Mouse (Mus musculus) hindbrain, embryonic 12.5 days (tissue): ENCODE results near the gene Mapkap1. TPM values are rescaled to one million over a fixed set of nuclear protein-coding genes. Genes with fewer than 3 reads are reported as not detected.

Source experiments
- ATAC-seq: fragments of 200-750 bp; cut with Nextera tagmentation; 2 replicates; pipeline ENCODE4 v1.8.0; 2017; ENCODE audit warnings: moderate TSS enrichment; ENCODE audit not compliant: low FRiP score
- H3K27ac ChIP-seq: fragments of 300-500 bp; sonication (generic); 2 replicates; pipeline ENCODE4 v1.5.1; 2016; ENCODE audit warnings: mild to moderate bottlenecking
- H3K27me3 ChIP-seq: fragments of 300-500 bp; sonication (generic); 2 replicates; pipeline ENCODE4 v1.6.1; 2016; ENCODE audit warnings: mild to moderate bottlenecking
- H3K36me3 ChIP-seq: fragments of 300-500 bp; sonication (generic); 2 replicates; pipeline ENCODE4 v1.6.1; 2016; ENCODE audit warnings: mild to moderate bottlenecking
- H3K4me1 ChIP-seq: fragments of 300-500 bp; sonication (generic); 2 replicates; pipeline ENCODE4 v1.6.1; 2016
- H3K4me2 ChIP-seq: fragments of 300-500 bp; sonication (generic); replicated peaks from 2 replicates; pipeline ENCODE4 v1.6.1; 2016; ENCODE audit warnings: mild to moderate bottlenecking
- H3K4me3 ChIP-seq: fragments of 300-500 bp; sonication (generic); 2 replicates; pipeline ENCODE4 v1.5.1; 2016; ENCODE audit warnings: mild to moderate bottlenecking
- H3K9ac ChIP-seq: fragments of 300-500 bp; sonication (generic); 2 replicates; pipeline ENCODE4 v1.6.1; 2016; ENCODE audit warnings: mild to moderate bottlenecking, moderate library complexity
- H3K9me3 ChIP-seq: fragments of 300-500 bp; sonication (generic); replicated peaks from 2 replicates; pipeline ENCODE4 v1.6.1; 2016; ENCODE audit warnings: mild to moderate bottlenecking
- WGBS: fragments of 180-500 bp; shearing (Covaris S2); methylation state at CpG from one replicate; pipeline ENCODE4 v1.1.7; 2016; 5-methylcytosine and 5-hydroxymethylcytosine counted together
- polyA plus RNA-seq: library from polyadenylated mRNA; unstranded; fragments of >200 nt; fragmentation: Nextera tagmentation; extraction: Ambion mirVana; gene quantifications from 2 replicates; pipeline ENCODE4 v1.2.1, GENCODE M21; 2016

Mapkap1 gene
- polyA plus RNA-seq, 1 experiment from 2014 or later = 109 TPM

- 82% methylated on average over 7 of the region's 7 CpGs for WGBS
- peaks cover 9% of the 10 kb centered on the region; the same call in 1 of the 2 replicates for H3K36me3 ChIP-seq
- peaks cover 10% of the 10 kb centered on the region for H3K4me1 ChIP-seq
- H3K27me3 ChIP-seq = no peaks in the 10 kb centered on the region
- no peak overlapping the region for H3K4me2 ChIP-seq
- H3K4me3 ChIP-seq = no peak overlapping the region
- H3K27ac ChIP-seq = no peak overlapping the region
- H3K9ac ChIP-seq = no peak overlapping the region
- no peak for ATAC-seq
- H3K9me3 ChIP-seq = no peaks in the 10 kb centered on the region
These were observed 223.2 kb downstream of the Mapkap1 start for GRCm38 (mm10) chr2:34629758-34630157.

DNA sequence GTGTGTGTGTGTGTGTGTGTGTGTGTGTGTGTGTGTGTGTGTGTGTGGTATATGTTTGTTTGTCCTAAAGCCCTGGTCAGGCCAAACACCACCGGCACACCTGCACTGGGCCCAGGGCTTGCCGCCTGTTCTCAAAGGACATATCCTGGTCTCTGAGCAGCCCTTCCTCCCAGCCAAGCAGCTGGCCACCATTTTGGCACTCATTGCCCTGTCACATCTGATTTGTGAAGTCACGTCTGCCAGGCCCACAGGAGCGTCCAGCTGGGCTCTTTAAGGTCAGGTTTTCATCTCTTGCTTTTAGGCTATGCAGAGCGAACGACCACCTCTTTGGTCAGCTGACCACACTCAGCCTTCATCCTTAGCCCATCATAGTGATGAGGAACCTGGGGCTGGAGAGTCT lies 223.9 kb downstream of the Mapkap1 start:
- Histone ChIP-seq H3K27me3 (no peaks in the 10 kb centered on the region), H3K9ac (no peak overlapping the region), H3K27ac (no peak overlapping the region), H3K4me1 (peaks cover 11% of the 10 kb centered on the region), H3K4me3 (no peak overlapping the region), H3K9me3 (no peaks in the 10 kb centered on the region), H3K36me3 (peaks cover 5% of the 10 kb centered on the region; the same call in 1 of the 2 replicates), H3K4me2 (no peak overlapping the region)
- WGBS = 72% methylated on average over 5 of the region's 6 CpGs
- no peak for ATAC-seq

GRCm38 (mm10) chr2:34632051-34632450 lies 225.5 kb downstream of the Mapkap1 start:
- ATAC-seq = no peak
- Histone ChIP-seq H3K36me3 (no peaks in the 10 kb centered on the region), H3K9ac (no peak overlapping the region), H3K27me3 (no peaks in the 10 kb centered on the region), H3K4me2 (no peak overlapping the region), H3K27ac (no peak overlapping the region), H3K9me3 (no peaks in the 10 kb centered on the region), H3K4me1 (peaks cover 19% of the 10 kb centered on the region), H3K4me3 (no peak overlapping the region)
- 84% methylated on average over 12 of the region's 12 CpGs for WGBS

DNA sequence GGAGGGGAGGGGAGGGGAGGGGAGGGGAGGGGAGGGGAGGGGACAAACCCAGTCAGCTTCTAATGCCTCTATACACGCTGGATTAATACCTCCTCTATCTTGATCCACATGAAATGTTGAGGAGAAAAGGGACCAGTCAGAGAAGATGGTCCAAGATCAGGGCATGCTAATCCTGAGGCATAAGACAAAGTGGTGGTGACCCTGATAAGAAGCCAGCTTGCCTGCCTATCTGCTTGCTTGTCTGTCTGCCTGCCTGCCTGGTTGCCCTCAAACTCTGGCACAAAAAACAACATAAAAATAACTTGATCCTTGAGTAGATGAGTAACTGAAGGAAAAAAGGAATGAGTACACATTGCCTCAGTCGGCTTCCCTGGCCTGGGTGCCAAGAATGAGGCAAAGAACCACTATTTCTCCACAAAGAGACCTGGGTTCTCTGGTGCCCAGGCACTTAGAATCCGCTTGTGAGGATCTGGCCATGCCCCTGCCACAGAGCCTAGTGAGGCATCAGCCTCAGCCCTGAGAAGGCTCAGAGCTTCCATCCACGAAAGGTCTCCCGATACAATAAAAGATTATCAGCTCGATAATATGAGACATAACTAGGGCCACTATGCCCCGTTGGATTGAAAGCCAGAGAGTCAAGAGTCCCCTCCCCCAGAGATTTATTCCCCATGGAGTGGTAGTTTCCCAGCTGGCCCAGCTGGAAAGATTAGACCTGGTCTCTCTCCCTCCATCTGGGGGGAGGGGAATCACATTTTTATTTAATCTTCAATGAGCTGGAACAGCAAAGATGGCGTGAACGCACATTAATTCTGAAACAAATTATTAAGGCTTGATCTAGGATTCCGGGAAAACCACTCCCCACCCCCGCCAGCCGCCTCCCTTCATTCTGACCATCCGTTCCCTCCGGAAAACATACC lies 228.9 kb downstream of the Mapkap1 start:
- Histone ChIP-seq H3K9me3 (no peaks in the 10 kb centered on the region), H3K4me1 (peaks cover 15% of the 10 kb centered on the region), H3K4me3 (no peak overlapping the region), H3K27me3 (no peaks in the 10 kb centered on the region), H3K36me3 (no peaks in the 10 kb centered on the region), H3K27ac (no peak overlapping the region), H3K9ac (no peak overlapping the region), H3K4me2 (no peak overlapping the region)
- WGBS = 73% methylated on average over 14 of the region's 14 CpGs
- ATAC-seq = no peak

DNA sequence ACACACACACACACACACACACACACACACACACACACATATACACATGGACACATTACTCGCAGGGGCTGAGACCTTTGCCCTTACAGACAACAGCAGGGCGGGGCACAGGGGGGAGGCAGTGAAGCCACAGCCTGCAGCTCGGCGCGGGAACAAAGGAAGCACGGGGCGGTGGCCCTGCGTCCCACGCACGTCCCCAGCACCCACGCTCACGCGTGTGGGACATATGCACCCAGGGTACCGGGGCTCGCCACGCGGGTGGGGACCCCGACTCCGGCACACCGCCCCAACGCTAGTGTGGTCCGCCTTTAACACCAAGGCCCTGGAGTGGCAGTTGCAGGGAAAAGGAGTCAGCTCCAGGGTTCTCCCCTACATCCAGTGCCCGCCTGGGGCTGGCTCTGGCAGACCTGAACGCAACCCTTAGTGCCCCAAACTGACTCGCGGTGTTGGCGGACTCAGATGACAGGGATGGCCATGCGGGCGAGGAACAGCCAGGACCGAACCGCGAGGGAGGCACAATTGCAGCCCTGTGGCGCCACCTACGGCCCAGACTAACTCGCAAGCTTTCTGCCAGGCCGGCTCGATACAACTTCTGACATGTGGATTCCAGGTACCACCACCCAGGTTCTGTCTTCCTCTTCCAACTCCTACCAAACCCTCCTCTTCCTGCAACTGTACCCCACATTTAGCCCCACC lies 232.5 kb downstream of the Mapkap1 start:
- peak overlapping the region; percentile 84 for H3K4me2 ChIP-seq
- peak overlapping the region; percentile 36 for H3K4me3 ChIP-seq
- H3K27ac ChIP-seq = peak overlapping the region; percentile 50; the same call in 1 of the 2 replicates
- no peaks in the 10 kb centered on the region for H3K9me3 ChIP-seq
- peak; percentile 68 for ATAC-seq
- WGBS = 14% methylated on average over 36 of the region's 37 CpGs
- peak overlapping the region; percentile 71 for H3K9ac ChIP-seq
- no peaks in the 10 kb centered on the region for H3K27me3 ChIP-seq
- H3K36me3 ChIP-seq = no peaks in the 10 kb centered on the region
- peaks cover 18% of the 10 kb centered on the region for H3K4me1 ChIP-seq

DNA sequence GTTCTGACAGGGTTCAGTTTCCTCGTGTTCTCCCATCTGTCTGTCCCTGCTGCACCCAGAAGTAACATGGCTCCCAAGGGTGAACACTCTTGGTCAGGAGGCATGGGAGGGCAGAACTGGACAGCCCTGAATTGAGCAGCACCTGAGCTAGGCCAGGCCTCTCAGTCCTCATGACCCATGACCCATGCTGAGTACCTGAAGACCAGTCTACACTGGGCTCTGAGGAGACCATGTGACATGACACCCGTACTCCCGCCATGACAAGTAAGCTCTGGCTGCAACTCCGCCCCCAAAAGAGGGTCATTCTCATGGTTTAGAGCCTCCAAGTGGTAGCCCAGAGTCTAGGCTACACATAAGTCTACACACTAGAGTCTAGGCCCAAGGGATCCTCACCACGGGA lies 233.2 kb downstream of the Mapkap1 start:
- H3K9me3 ChIP-seq = no peaks in the 10 kb centered on the region
- no peaks in the 10 kb centered on the region for H3K27me3 ChIP-seq
- peaks cover 18% of the 10 kb centered on the region for H3K4me1 ChIP-seq
- no peaks in the 10 kb centered on the region for H3K36me3 ChIP-seq
- H3K4me2 ChIP-seq = no peak overlapping the region
- no peak overlapping the region for H3K9ac ChIP-seq
- H3K4me3 ChIP-seq = no peak overlapping the region
- WGBS = 63% methylated on average over 5 of the region's 5 CpGs
- ATAC-seq = peak; percentile 2; the same call in 1 of the 2 replicates
- no peak overlapping the region for H3K27ac ChIP-seq

DNA sequence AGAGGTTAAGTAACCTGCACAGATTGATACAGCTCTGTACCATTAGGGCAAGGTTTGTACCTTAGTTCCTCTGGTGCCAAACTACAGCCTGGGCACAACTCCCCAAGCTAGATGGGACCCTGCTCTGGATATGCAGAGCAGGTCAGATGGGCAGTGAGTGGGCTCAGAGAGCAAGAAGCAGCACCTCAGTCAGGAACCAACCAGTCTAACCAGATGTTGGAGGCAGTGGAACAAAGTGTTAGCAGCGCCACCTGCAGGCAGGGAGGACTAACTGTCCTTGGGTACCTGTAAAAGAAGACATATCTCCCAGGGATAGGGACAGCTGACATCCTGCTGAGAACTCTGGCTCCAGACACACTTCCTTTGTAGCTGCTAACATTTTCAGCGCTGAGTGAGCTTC lies 235.8 kb downstream of the Mapkap1 start:
- Histone ChIP-seq H3K9ac (no peak overlapping the region), H3K27ac (no peak overlapping the region), H3K4me3 (no peak overlapping the region), H3K9me3 (no peaks in the 10 kb centered on the region), H3K4me2 (no peak overlapping the region), H3K36me3 (no peaks in the 10 kb centered on the region), H3K4me1 (peaks cover 19% of the 10 kb centered on the region), H3K27me3 (no peaks in the 10 kb centered on the region)
- no peak for ATAC-seq
- 24% methylated on average over 2 of the region's 2 CpGs for WGBS

GRCm38 (mm10) chr2:34644571-34645526 lies 238.3 kb downstream of the Mapkap1 start:
- Histone ChIP-seq H3K4me2 (no peak overlapping the region), H3K4me3 (no peak overlapping the region), H3K36me3 (no peaks in the 10 kb centered on the region), H3K9me3 (no peaks in the 10 kb centered on the region), H3K27ac (no peak overlapping the region), H3K4me1 (peaks cover 15% of the 10 kb centered on the region), H3K27me3 (no peaks in the 10 kb centered on the region), H3K9ac (no peak overlapping the region)
- WGBS = 31% methylated on average over 22 of the region's 22 CpGs
- no peak for ATAC-seq

- WGBS = 14% methylated on average over 21 of the region's 21 CpGs
- H3K4me3 ChIP-seq = peak overlapping the region; percentile 27
- H3K9me3 ChIP-seq = no peaks in the 10 kb centered on the region
- H3K4me1 ChIP-seq = peaks cover 13% of the 10 kb centered on the region
- peak; percentile 65 for ATAC-seq
- no peaks in the 10 kb centered on the region for H3K36me3 ChIP-seq
- no peak overlapping the region for H3K27ac ChIP-seq
- peak overlapping the region; percentile 54 for H3K4me2 ChIP-seq
- 0 out of 2 replicates have a peak overlapping the region, but pooled peaks have one; percentile 38 for H3K9ac ChIP-seq
- no peaks in the 10 kb centered on the region for H3K27me3 ChIP-seq
These were observed 239.4 kb downstream of the Mapkap1 start for GRCm38 (mm10) chr2:34645851-34646540.

DNA sequence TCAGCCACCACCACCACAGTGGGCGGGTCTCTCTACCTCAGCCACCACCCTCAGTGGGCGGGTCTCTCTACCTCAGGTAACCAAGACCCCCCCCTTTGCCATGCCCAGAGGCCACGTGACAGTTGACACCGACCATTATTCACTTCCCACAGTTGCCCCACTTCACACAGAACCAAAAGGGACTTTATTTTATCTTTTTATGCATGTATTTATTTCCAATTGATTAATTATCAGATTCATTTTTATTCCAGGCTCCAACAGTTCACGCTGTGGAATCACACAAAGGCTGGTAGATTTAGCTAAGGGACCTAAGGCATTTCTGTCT lies 239.9 kb downstream of the Mapkap1 start:
- no peak for ATAC-seq
- H3K9ac ChIP-seq = no peak overlapping the region
- H3K4me3 ChIP-seq = peak overlapping the region; percentile 27
- no peaks in the 10 kb centered on the region for H3K36me3 ChIP-seq
- no peaks in the 10 kb centered on the region for H3K27me3 ChIP-seq
- peaks cover 12% of the 10 kb centered on the region for H3K4me1 ChIP-seq
- H3K4me2 ChIP-seq = peak overlapping the region; percentile 54
- H3K27ac ChIP-seq = no peak overlapping the region
- WGBS = 7% methylated on average over 5 of the region's 5 CpGs
- H3K9me3 ChIP-seq = no peaks in the 10 kb centered on the region

DNA sequence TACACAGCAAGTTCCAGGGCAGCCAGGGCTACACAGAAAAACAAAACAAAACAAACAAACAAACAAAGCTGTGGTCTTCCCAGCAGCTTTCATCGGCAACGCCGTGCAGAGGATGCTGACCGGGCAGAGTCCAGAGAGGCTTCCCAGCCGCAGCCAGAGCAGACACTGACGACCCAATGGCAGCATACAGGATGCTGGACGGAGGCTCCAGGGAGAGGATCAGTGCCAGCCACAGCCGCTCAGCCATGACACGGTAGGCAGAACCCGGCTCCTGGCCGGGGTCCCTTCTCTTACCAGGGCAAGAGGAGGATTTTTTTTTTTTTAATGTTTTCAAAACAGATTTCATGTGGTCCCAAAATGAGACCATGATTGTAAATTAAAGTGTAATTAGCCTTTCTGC lies 240.8 kb downstream of the Mapkap1 start:
- no peak for ATAC-seq
- Histone ChIP-seq H3K9me3 (no peaks in the 10 kb centered on the region), H3K4me3 (no peak overlapping the region), H3K27me3 (no peaks in the 10 kb centered on the region), H3K9ac (no peak overlapping the region), H3K4me2 (no peak overlapping the region), H3K36me3 (no peaks in the 10 kb centered on the region), H3K4me1 (peaks cover 12% of the 10 kb centered on the region), H3K27ac (no peak overlapping the region)
- WGBS = 68% methylated on average over 11 of the region's 11 CpGs
